Mouse (Mus musculus) brain, embryonic 14.5 days (tissue): Measurements from ENCODE around the gene Sufu.

Experiments
- CTCF ChIP-seq: fragments of 200-500 bp; IDR thresholded peaks from 2 replicates; pipeline ENCODE4 v1.5.1; 2012; ENCODE audit warnings: inconsistent platforms, mild to moderate bottlenecking, moderate library complexity, borderline replicate concordance; ENCODE audit not compliant: insufficient read depth, insufficient read length; ENCODE audit errors: extremely low read depth
- POLR2A ChIP-seq: fragments of 200-500 bp; IDR thresholded peaks from 2 replicates; pipeline ENCODE4 v1.6.1; 2012; ENCODE audit warnings: mild to moderate bottlenecking, inconsistent platforms, borderline replicate concordance; ENCODE audit not compliant: poor library complexity, insufficient read depth, insufficient read length, severe bottlenecking; ENCODE audit errors: extremely low read depth

DNA sequence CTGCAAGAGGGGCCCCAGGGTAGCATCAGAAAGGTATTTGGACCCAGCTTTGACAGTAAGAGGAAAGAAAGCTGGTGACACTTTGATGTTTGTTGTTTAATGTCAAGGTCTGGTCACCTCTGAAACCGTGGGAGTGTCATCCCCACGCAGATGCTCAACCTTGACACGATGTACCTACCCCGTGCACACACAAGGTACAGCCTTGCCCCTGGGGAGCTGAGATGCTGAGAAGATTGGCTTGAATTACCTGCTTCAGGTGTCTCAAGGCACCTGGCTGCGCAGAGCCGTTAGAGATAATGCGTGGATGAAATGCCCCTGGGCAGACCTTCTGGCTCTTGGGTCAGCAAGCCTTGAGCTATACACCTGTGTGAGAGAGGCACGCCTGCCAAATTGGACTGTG is 17.8 kb downstream of the Sufu start:
- no peak for TF ChIP-seq CTCF
- TF ChIP-seq POLR2A = no peak
